Mouse (Mus musculus) mouse trophoblast stem cell (cell line): ENCODE results near the gene Tmem267.
"Not testable (repeated sequence)": the region's sequence is repeated elsewhere in the genome, so short reads cannot be mapped to it uniquely, and the experiment has no call there.

Experiments used
- in situ Hi-C, 2 experiments: fragments of 300-500 bp; cut with MseI, MboI; formaldehyde crosslinking; loops; 2 replicates in 1 of 2; 3 replicates in 1 of 2; pipeline ENCODE4 v1.15.1; 2025

Tmem267 gene

GRCm38 (mm10) chr13:119487880-119488580, at the start of gene Tmem267, which contains the start of gene 3110070M22Rik:
Tmem267 (plus strand) TSS chr13:119488039.
3110070M22Rik (minus strand) TSS chr13:119488383.
- in situ Hi-C loops: no loop called here

GRCm38 (mm10) chr13:119442244-119442643, 45.6 kb upstream of the Tmem267 start:
- in situ Hi-C loops: no loop called here

- in situ Hi-C loops: no loop called here
These were observed 34.3 kb upstream of the Tmem267 start for GRCm38 (mm10) chr13:119453563-119453962.

- in situ Hi-C loops: no loop called here
These were observed 32.8 kb upstream of the Tmem267 start for GRCm38 (mm10) chr13:119455082-119455481.

- in situ Hi-C loops: no loop called here
These were observed 31.5 kb upstream of the Tmem267 start for GRCm38 (mm10) chr13:119456342-119456741.

GRCm38 (mm10) chr13:119461900-119462595, 25.8 kb upstream of the Tmem267 start:
- in situ Hi-C loops: no loop called here

GRCm38 (mm10) chr13:119462596-119463560, 25.0 kb upstream of the Tmem267 start, which contains the start of gene 4833420G17Rik:
4833420G17Rik (plus strand) TSS chr13:119462768.
- in situ Hi-C loops: no loop called here

- in situ Hi-C loops: no loop called here
These were observed 11.2 kb upstream of the Tmem267 start for GRCm38 (mm10) chr13:119476631-119477030.

- in situ Hi-C loops: no loop called here
These were observed 10.1 kb upstream of the Tmem267 start for GRCm38 (mm10) chr13:119477789-119478188.

GRCm38 (mm10) chr13:119487354-119487753, 485 bp upstream of the Tmem267 start:
- in situ Hi-C loops: no loop called here

GRCm38 (mm10) chr13:119492083-119492482, 4.2 kb downstream of the Tmem267 start:
- in situ Hi-C loops: not testable (repeated sequence)

- in situ Hi-C loops: not testable (repeated sequence)
These were observed 7.1 kb downstream of the Tmem267 start for GRCm38 (mm10) chr13:119494938-119495337.

- in situ Hi-C loops: not testable (repeated sequence)
These were observed 108.7 kb downstream of the Tmem267 start for GRCm38 (mm10) chr13:119596321-119597211.

- in situ Hi-C loops: not testable (repeated sequence)
These were observed 110.6 kb downstream of the Tmem267 start for GRCm38 (mm10) chr13:119598466-119598865.

GRCm38 (mm10) chr13:119599066-119599465, 111.2 kb downstream of the Tmem267 start:
- in situ Hi-C loops: not testable (repeated sequence)

GRCm38 (mm10) chr13:119599498-119599897, 111.7 kb downstream of the Tmem267 start:
- in situ Hi-C loops: not testable (repeated sequence)

GRCm38 (mm10) chr13:119600166-119600565, 112.3 kb downstream of the Tmem267 start:
- in situ Hi-C loops: not testable (repeated sequence)

GRCm38 (mm10) chr13:119602688-119603331, 115.0 kb downstream of the Tmem267 start:
- in situ Hi-C loops: not testable (repeated sequence)

- in situ Hi-C loops: not testable (repeated sequence)
These were observed 116.1 kb downstream of the Tmem267 start for GRCm38 (mm10) chr13:119603890-119604289.

GRCm38 (mm10) chr13:119604322-119604721, 116.5 kb downstream of the Tmem267 start:
- in situ Hi-C loops: not testable (repeated sequence)
